Mouse (Mus musculus) T-helper 2 cell (primary cell): Measurements from ENCODE around the gene Kif16b.

Source experiments
- in situ Hi-C: fragments of 300-600 bp; cut with MboI, MseI; formaldehyde crosslinking; loops from one replicate; pipeline ENCODE4 v1.15.1; 2025; ENCODE audit warnings: high pct_unique_total_duplicates

Gene Kif16b

GRCm38 (mm10) chr2:142738488-142738887 lies 162.8 kb downstream of the Kif16b start:
- in situ Hi-C loops = no loop called here

- in situ Hi-C loops = no loop called here
These were observed 165.6 kb downstream of the Kif16b start for GRCm38 (mm10) chr2:142735691-142736090.

GRCm38 (mm10) chr2:142734046-142734445 lies 167.3 kb downstream of the Kif16b start:
- in situ Hi-C loops = no loop called here

- in situ Hi-C loops = no loop called here
These were observed 169.0 kb downstream of the Kif16b start for GRCm38 (mm10) chr2:142732370-142732769.

- in situ Hi-C loops = no loop called here
These were observed 169.6 kb downstream of the Kif16b start for GRCm38 (mm10) chr2:142731778-142732092.

GRCm38 (mm10) chr2:142731016-142731777 lies 170.1 kb downstream of the Kif16b start:
- in situ Hi-C loops = no loop called here

GRCm38 (mm10) chr2:142724215-142725001 lies 176.9 kb downstream of the Kif16b start:
- in situ Hi-C loops = no loop called here

- in situ Hi-C loops = no loop called here
These were observed 181.2 kb downstream of the Kif16b start for GRCm38 (mm10) chr2:142720174-142720573.

GRCm38 (mm10) chr2:142718998-142719397 lies 182.3 kb downstream of the Kif16b start:
- in situ Hi-C loops = no loop called here

- in situ Hi-C loops = no loop called here
These were observed 183.7 kb downstream of the Kif16b start for GRCm38 (mm10) chr2:142717591-142717990.

GRCm38 (mm10) chr2:142715912-142716260 lies 185.4 kb downstream of the Kif16b start:
- in situ Hi-C loops = no loop called here

GRCm38 (mm10) chr2:142715186-142715911 lies 186.0 kb downstream of the Kif16b start:
- in situ Hi-C loops = no loop called here

- in situ Hi-C loops = no loop called here
These were observed 188.6 kb downstream of the Kif16b start for GRCm38 (mm10) chr2:142712727-142713126.

- in situ Hi-C loops = no loop called here
These were observed 192.0 kb downstream of the Kif16b start for GRCm38 (mm10) chr2:142709326-142709725.

- in situ Hi-C loops = no loop called here
These were observed 200.6 kb downstream of the Kif16b start for GRCm38 (mm10) chr2:142700689-142701088.

- in situ Hi-C loops = loop anchor here (25.0 kb wide), 1 partner anchor 1264 kb away; no protein-coding TSS in a partner anchor
These were observed 202.7 kb downstream of the Kif16b start for GRCm38 (mm10) chr2:142698650-142699049.

- in situ Hi-C loops = loop anchor here (25.0 kb wide), 1 partner anchor 1267 kb away; no protein-coding TSS in a partner anchor
These were observed 206.4 kb downstream of the Kif16b start for GRCm38 (mm10) chr2:142694936-142695331.

- in situ Hi-C loops = loop anchor here (25.0 kb wide), 1 partner anchor 1268 kb away; no protein-coding TSS in a partner anchor
These were observed 207.1 kb downstream of the Kif16b start for GRCm38 (mm10) chr2:142694019-142694935.

GRCm38 (mm10) chr2:142693461-142693860 lies 207.9 kb downstream of the Kif16b start:
- in situ Hi-C loops = loop anchor here (25.0 kb wide), 1 partner anchor 1269 kb away; no protein-coding TSS in a partner anchor

- in situ Hi-C loops = loop anchor here (25.0 kb wide), 1 partner anchor 1273 kb away; no protein-coding TSS in a partner anchor
These were observed 211.8 kb downstream of the Kif16b start for GRCm38 (mm10) chr2:142689496-142689895.
